Mouse (Mus musculus): Measurements from ENCODE around the gene Katna1. TPM values are rescaled to one million over a fixed set of nuclear protein-coding genes. Genes with fewer than 3 reads are reported as not detected.

The Katna1 gene
- total RNA-seq, 2 experiments from 2014 or later, result 16.3 to 17.1 TPM

GRCm38 (mm10) chr10:7780238-7781176 lies 54.7 kb downstream of the Katna1 start:
- DNase-seq, result peak; percentile 90

DNA sequence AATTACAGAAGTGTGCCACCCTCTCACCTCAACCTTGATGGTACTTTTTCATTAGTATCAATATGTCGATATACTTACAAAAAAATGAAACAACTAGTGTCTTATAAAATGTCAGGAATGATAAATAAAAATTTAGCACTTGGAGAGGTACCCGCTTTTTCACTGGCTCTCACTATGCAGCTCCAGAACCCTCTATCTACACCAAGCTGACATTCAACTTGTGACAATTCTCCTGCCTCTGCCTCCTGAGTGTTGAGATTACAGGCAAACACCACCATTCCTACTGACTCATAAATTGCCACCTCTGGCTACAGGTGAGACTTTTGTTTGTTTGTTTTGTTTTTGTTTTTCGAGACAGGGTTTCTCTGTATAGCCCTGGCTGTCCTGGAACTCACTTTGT lies 55.4 kb downstream of the Katna1 start:
- no peak for DNase-seq

DNA sequence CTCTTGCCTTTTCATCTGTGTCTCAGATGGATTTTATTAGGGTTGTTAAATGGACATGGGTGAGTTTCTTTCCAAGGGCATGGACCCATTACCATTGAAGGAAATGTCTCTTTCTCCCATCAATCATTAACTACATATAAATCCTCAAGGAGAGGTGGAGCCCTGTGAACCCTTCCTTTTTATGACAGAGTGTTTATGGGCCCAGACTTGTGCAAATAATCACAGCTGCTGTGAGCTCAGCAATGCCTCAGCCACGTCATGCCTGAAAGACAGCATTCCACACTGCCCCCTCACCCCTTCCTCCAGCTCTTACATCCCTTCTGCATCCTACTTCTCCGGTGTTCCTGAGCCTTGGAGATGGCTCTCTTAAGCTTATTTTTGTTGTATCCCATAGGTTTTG lies 61.5 kb downstream of the Katna1 start:
- DNase-seq, result no peak

- DNase-seq, result no peak
Observed at GRCm38 (mm10) chr10:7792254-7792750, 66.5 kb downstream of the Katna1 start.

GRCm38 (mm10) chr10:7792751-7793385 lies 67.1 kb downstream of the Katna1 start, which contains the start of the genes Ginm1 and Ppil4:
Ginm1 (minus strand) TSS chr10:7792824.
Ppil4 (plus strand) TSS chr10:7792891.
- DNase-seq, result peak; percentile 93

DNA sequence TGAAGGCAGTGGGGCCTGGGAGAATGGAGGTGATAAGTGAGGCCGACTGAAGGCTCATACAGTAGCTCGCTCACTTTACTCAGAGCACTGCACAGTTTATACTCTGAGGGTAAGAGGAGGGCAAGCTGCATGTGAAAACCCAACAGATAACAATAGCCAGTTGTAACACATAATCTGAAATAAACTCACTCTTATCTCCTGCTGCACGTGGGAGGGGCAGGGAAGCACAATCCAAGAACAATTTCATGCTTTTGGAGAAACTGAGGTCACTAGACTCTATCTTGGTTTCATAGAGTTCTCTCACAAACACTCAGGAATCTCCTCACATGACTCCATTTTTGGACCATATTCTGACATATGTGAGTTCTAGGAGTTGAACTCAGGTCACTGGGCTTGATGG lies 75.5 kb downstream of the Katna1 start:
- no peak for DNase-seq

DNA sequence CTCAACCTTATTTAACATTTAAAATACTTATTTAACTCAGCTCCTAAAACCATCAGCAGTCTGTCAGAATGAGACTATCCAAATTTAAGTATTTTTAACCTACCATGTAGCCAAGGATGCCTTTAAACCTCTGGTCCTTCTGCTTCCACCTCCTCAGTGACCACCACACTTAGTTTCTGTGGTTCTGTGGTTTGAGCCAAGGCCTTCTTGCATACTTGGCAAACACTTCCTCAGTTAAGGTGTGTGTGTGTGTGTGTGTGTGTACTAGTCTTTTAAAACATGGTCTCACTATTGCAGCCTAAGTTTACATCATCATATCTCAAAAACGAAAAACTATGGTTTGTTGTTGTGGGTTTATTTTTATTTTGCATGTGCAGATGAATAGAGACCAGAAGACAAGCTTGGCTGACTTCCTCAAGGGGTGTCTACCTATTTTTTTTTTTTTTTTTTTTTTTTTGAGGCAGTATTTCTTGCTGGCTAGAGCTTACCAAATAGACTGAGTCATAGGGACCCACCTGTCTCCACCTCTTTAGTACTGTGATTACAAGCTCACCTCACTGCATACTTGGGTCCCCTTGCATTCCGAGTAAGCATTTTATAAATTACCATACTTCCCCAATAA lies 76.8 kb downstream of the Katna1 start:
- DNase-seq, result no peak

DNA sequence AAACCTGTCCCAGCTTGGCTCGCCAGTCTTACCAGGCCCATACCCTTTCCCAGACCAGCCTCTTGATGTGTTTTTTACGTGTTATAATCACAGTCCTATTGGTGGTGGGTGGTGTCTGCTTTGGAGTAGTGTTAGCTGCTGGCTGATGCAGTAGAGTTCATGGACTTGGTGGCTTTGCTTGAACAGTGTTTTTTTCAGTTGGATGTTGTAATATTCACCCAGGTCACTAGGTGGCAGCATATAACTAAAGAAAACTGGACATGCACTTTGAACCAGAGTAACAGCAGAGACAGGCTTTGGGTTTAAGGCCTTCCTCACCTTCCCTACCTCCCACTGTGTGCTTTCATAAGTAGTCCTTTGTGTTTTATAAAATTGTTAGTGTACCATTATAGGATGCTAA lies 84.1 kb downstream of the Katna1 start:
- peak; percentile 60 for DNase-seq

Other genes starting within 250 kb of the Katna1 start
- gene Lrp11, start 136.2 kb upstream of the Katna1 start, total RNA-seq (2021), result 1 to 10 TPM; 1.4 to 1.5 TPM
- gene Nup43, start 58.5 kb upstream of the Katna1 start, total RNA-seq (2021), result 10 to 100 TPM; 14.8 to 15.5 TPM
- 100 to 1,000 TPM; 106 to 110 TPM for gene Pcmt1, start 44.9 kb upstream of the Katna1 start, total RNA-seq (2021)
- 10 to 100 TPM; 22.1 to 24.2 TPM for gene Lats1, start 44.8 kb upstream of the Katna1 start, total RNA-seq (2021)
- gene Ginm1, start 66.8 kb downstream of the Katna1 start, total RNA-seq (2021), result 10 to 100 TPM; 56.9 to 65.3 TPM
- gene Ppil4, start 66.9 kb downstream of the Katna1 start, total RNA-seq (2021), result 10 to 100 TPM; 19.0 to 20.8 TPM
- under 1 TPM; 0.20 to 0.26 TPM for gene Zc3h12d, start 106.5 kb downstream of the Katna1 start, total RNA-seq (2021)
- 10 to 100 TPM; 75.5 to 76.6 TPM for gene Tab2, start 230.2 kb downstream of the Katna1 start, total RNA-seq (2021)

Measured in heart, postnatal 4 days (tissue).